Mouse (Mus musculus) liver, embryonic 13.5 days (tissue): ENCODE data around the gene Meis3. TPM values are rescaled to one million over a fixed set of nuclear protein-coding genes. Genes with fewer than 3 reads are reported as not detected.

Source experiments
- ATAC-seq: fragments of 200-750 bp; cut with Nextera tagmentation; 2 replicates; pipeline ENCODE4 v1.8.0; 2017; ENCODE audit warnings: low read depth, mild to moderate bottlenecking, moderate number of reproducible peaks, moderate library complexity
- DNase-seq: peaks from one replicate; pipeline ENCODE4 v3.0.0; 2022
- H3K27ac ChIP-seq: fragments of 300-500 bp; sonication (generic); 2 replicates; pipeline ENCODE4 v1.5.1; 2015; ENCODE audit warnings: moderate library complexity, mild to moderate bottlenecking, inconsistent platforms
- H3K27me3 ChIP-seq: fragments of 300-500 bp; sonication (generic); 2 replicates; pipeline ENCODE4 v1.6.1; 2015; ENCODE audit warnings: mild to moderate bottlenecking, inconsistent platforms
- H3K36me3 ChIP-seq: fragments of 300-500 bp; sonication (generic); 2 replicates; pipeline ENCODE4 v1.6.1; 2015; ENCODE audit warnings: mild to moderate bottlenecking, inconsistent platforms
- H3K4me1 ChIP-seq: fragments of 300-500 bp; sonication (generic); replicated peaks from 2 replicates; pipeline ENCODE4 v1.6.1; 2015; ENCODE audit warnings: inconsistent platforms
- H3K4me2 ChIP-seq: fragments of 300-500 bp; sonication (generic); 2 replicates; pipeline ENCODE4 v1.6.1; 2015; ENCODE audit warnings: inconsistent platforms, mild to moderate bottlenecking, moderate library complexity
- H3K4me3 ChIP-seq: fragments of 300-500 bp; sonication (generic); replicated peaks from 2 replicates; pipeline ENCODE4 v1.5.1; 2015; ENCODE audit warnings: mild to moderate bottlenecking, inconsistent platforms
- H3K9ac ChIP-seq: fragments of 300-500 bp; sonication (generic); 2 replicates; pipeline ENCODE4 v1.6.1; 2015; ENCODE audit warnings: mild to moderate bottlenecking, inconsistent platforms
- H3K9me3 ChIP-seq: fragments of 300-500 bp; sonication (generic); replicated peaks from 2 replicates; pipeline ENCODE4 v1.6.1; 2016; ENCODE audit warnings: inconsistent platforms
- WGBS: fragments of 180-500 bp; shearing (Covaris S2); methylation state at CpG from one replicate; pipeline ENCODE4 v1.1.7; 2015; ENCODE audit not compliant: insufficient replicate concordance; 5-methylcytosine and 5-hydroxymethylcytosine counted together
- polyA plus RNA-seq: library from polyadenylated mRNA; unstranded; fragments of >200 nt; fragmentation: Nextera tagmentation; extraction: Ambion mirVana; gene quantifications from 2 replicates; pipeline ENCODE4 v1.2.1, GENCODE M21; 2015

The Meis3 gene
- polyA plus RNA-seq, 1 experiment from 2014 or later, result 2.3 TPM

- DNase-seq, result no peak
Observed at GRCm38 (mm10) chr7:16197166-16197565, 22.3 kb downstream of the Meis3 start.

GRCm38 (mm10) chr7:16198540-16198939 lies 23.6 kb downstream of the Meis3 start:
- Histone ChIP-seq H3K27me3 (no peaks in the 10 kb centered on the region), H3K9me3 (no peaks in the 10 kb centered on the region), H3K27ac (no peak overlapping the region), H3K4me3 (no peak overlapping the region), H3K36me3 (peaks cover 53% of the 10 kb centered on the region), H3K9ac (no peak overlapping the region), H3K4me1 (0 out of 2 replicates have a peak, but pooled peaks cover 3% of the 10 kb centered on the region), H3K4me2 (no peak overlapping the region)
- no peak for DNase-seq
- 78% methylated on average over 11 of the region's 11 CpGs for WGBS
- ATAC-seq, result no peak

More at GRCm38 (mm10) chr7:16197166-16197565, 22.3 kb downstream of the Meis3 start:
- Histone ChIP-seq H3K27me3 (no peaks in the 10 kb centered on the region), H3K9ac (no peak overlapping the region), H3K4me1 (0 out of 2 replicates have a peak, but pooled peaks cover 5% of the 10 kb centered on the region), H3K9me3 (no peaks in the 10 kb centered on the region), H3K4me2 (no peak overlapping the region), H3K4me3 (no peak overlapping the region), H3K36me3 (peaks cover 40% of the 10 kb centered on the region), H3K27ac (no peak overlapping the region)
- 55% methylated on average over 5 of the region's 5 CpGs for WGBS
- no peak for ATAC-seq

GRCm38 (mm10) chr7:16201136-16201535 lies 26.2 kb downstream of the Meis3 start:
- peaks cover 79% of the 10 kb centered on the region for H3K36me3 ChIP-seq

GRCm38 (mm10) chr7:16202756-16203504 lies 28.0 kb downstream of the Meis3 start:
- Histone ChIP-seq H3K4me2 (no peak overlapping the region), H3K27me3 (no peaks in the 10 kb centered on the region), H3K4me1 (no peaks in the 10 kb centered on the region), H3K27ac (no peak overlapping the region), H3K36me3 (peaks cover 72% of the 10 kb centered on the region), H3K9me3 (no peaks in the 10 kb centered on the region), H3K9ac (no peak overlapping the region), H3K4me3 (no peak overlapping the region)
- WGBS, result 77% methylated on average over 15 of the region's 15 CpGs
- ATAC-seq (no peak), DNase-seq (no peak)

More at GRCm38 (mm10) chr7:16201136-16201535, 26.2 kb downstream of the Meis3 start:
- Histone ChIP-seq H3K27ac (no peak overlapping the region), H3K9me3 (no peaks in the 10 kb centered on the region), H3K4me3 (no peak overlapping the region), H3K4me2 (no peak overlapping the region), H3K4me1 (no peaks in the 10 kb centered on the region), H3K27me3 (no peaks in the 10 kb centered on the region), H3K9ac (no peak overlapping the region)
- 34% methylated on average over 6 of the region's 6 CpGs for WGBS
- ATAC-seq (no peak), DNase-seq (no peak)

GRCm38 (mm10) chr7:16203505-16203903 lies 28.6 kb downstream of the Meis3 start:
- ATAC-seq, result no peak
- H3K36me3 ChIP-seq, result peaks cover 67% of the 10 kb centered on the region
- no peaks in the 10 kb centered on the region for H3K4me1 ChIP-seq
- no peak overlapping the region for H3K4me2 ChIP-seq
- H3K9me3 ChIP-seq, result no peaks in the 10 kb centered on the region
- no peak overlapping the region for H3K9ac ChIP-seq
- 85% methylated on average over 13 of the region's 13 CpGs for WGBS
- no peak overlapping the region for H3K4me3 ChIP-seq
- DNase-seq, result no peak
- H3K27me3 ChIP-seq, result no peaks in the 10 kb centered on the region
- no peak overlapping the region for H3K27ac ChIP-seq

GRCm38 (mm10) chr7:16204791-16205190 lies 29.9 kb downstream of the Meis3 start:
- Histone ChIP-seq H3K4me2 (no peak overlapping the region), H3K9ac (no peak overlapping the region), H3K4me3 (no peak overlapping the region), H3K9me3 (no peaks in the 10 kb centered on the region), H3K4me1 (no peaks in the 10 kb centered on the region), H3K27me3 (no peaks in the 10 kb centered on the region), H3K36me3 (peaks cover 68% of the 10 kb centered on the region), H3K27ac (no peak overlapping the region)
- WGBS, result 61% methylated on average over 9 of the region's 9 CpGs
- DNase-seq, result no peak
- no peak for ATAC-seq

- peaks cover 66% of the 10 kb centered on the region for H3K36me3 ChIP-seq
- no peak overlapping the region; the same call in none of the 2 replicates for H3K27ac ChIP-seq
- no peak for ATAC-seq
- no peaks in the 10 kb centered on the region for H3K27me3 ChIP-seq
- no peaks in the 10 kb centered on the region; the same call in 1 of the 2 replicates for H3K4me1 ChIP-seq
- no peak overlapping the region for H3K9ac ChIP-seq
- 74% methylated on average over 7 of the region's 7 CpGs for WGBS
- H3K4me3 ChIP-seq, result no peak overlapping the region
- H3K9me3 ChIP-seq, result no peaks in the 10 kb centered on the region
- no peak overlapping the region for H3K4me2 ChIP-seq
- DNase-seq, result no peak
Observed at GRCm38 (mm10) chr7:16207076-16207475, 32.2 kb downstream of the Meis3 start.

GRCm38 (mm10) chr7:16207496-16207895 lies 32.6 kb downstream of the Meis3 start:
- no peak overlapping the region; the same call in 1 of the 2 replicates for H3K27ac ChIP-seq
- no peaks in the 10 kb centered on the region for H3K27me3 ChIP-seq
- no peak overlapping the region for H3K4me3 ChIP-seq
- H3K9me3 ChIP-seq, result no peaks in the 10 kb centered on the region
- H3K36me3 ChIP-seq, result peaks cover 62% of the 10 kb centered on the region
- WGBS, result 75% methylated on average over 10 of the region's 10 CpGs
- H3K9ac ChIP-seq, result no peak overlapping the region
- DNase-seq (no peak), ATAC-seq (peak; percentile 34; the same call in 1 of the 2 replicates)
- no peak overlapping the region for H3K4me2 ChIP-seq
- no peaks in the 10 kb centered on the region; the same call in 1 of the 2 replicates for H3K4me1 ChIP-seq

- Histone ChIP-seq H3K4me2 (no peak overlapping the region), H3K9me3 (no peaks in the 10 kb centered on the region), H3K27ac (no peak overlapping the region), H3K9ac (no peak overlapping the region), H3K27me3 (no peaks in the 10 kb centered on the region), H3K4me1 (no peaks in the 10 kb centered on the region; the same call in 1 of the 2 replicates), H3K4me3 (no peak overlapping the region), H3K36me3 (peaks cover 58% of the 10 kb centered on the region)
- no peak for DNase-seq
- no peak for ATAC-seq
- WGBS, result 80% methylated on average over 21 of the region's 21 CpGs
Observed at GRCm38 (mm10) chr7:16208781-16209665, 34.1 kb downstream of the Meis3 start.

DNA sequence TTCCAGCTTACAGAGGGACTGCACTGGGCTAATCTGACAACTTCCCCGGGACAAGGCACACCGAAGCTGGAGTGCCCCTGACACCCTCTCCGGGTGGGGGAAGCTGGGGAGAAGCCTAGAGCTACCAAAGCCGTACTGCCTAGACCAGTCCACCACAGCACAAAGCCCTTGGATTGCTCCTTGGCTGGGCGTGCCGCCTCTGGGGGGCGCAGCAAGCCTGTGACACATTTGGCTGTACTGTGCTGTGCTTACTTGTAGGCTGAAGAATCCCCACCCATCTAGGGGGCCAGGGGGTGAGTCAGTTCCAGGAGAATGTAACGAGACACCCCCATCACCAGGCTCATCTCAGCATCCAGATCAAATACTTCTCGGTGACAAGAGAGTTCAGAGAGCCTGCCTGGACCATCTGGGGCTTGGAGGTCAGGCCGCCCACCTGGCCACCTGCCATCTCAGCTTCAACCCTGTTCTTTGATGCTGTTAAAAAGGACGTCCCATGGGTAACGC lies 36.0 kb downstream of the Meis3 start:
- no peak for ATAC-seq
- no peak overlapping the region for H3K27ac ChIP-seq
- 61% methylated on average over 12 of the region's 12 CpGs for WGBS

DNA sequence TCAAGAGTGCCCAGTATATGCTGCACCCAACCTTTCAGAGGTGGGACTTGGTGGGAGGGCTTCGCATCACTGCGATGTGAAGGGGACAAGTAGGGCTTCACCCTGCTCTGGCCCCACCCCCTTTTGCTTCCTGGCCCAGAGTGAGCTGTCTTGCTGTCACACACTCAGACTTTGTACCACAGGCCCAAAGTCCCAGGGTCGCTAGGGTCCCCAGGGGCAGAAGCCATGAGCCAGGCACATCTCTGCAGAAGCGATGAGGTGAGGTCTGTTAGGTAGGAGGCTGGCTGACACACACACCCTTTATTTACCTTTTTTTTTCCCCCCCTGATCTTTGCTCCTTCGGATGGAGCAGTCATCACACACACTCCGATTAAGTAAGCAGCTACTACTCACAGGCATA lies 38.3 kb downstream of the Meis3 start:
- H3K9ac ChIP-seq, result no peak overlapping the region
- DNase-seq (no peak), ATAC-seq (peak; percentile 39)
- peaks cover 66% of the 10 kb centered on the region for H3K36me3 ChIP-seq
- no peaks in the 10 kb centered on the region for H3K9me3 ChIP-seq
- no peaks in the 10 kb centered on the region; the same call in 1 of the 2 replicates for H3K4me1 ChIP-seq
- H3K27ac ChIP-seq, result no peak overlapping the region
- no peak overlapping the region for H3K4me2 ChIP-seq
- no peaks in the 10 kb centered on the region for H3K27me3 ChIP-seq
- WGBS, result 81% methylated on average over 6 of the region's 6 CpGs
- H3K4me3 ChIP-seq, result no peak overlapping the region

More for the DNA sequence above, 36.0 kb downstream of the Meis3 start:
- Histone ChIP-seq H3K36me3 (peaks cover 58% of the 10 kb centered on the region), H3K4me3 (no peak overlapping the region), H3K27me3 (no peaks in the 10 kb centered on the region), H3K9ac (no peak overlapping the region), H3K4me2 (no peak overlapping the region), H3K4me1 (no peaks in the 10 kb centered on the region; the same call in 1 of the 2 replicates), H3K9me3 (no peaks in the 10 kb centered on the region)
- DNase-seq, result no peak
